Mouse (Mus musculus): ENCODE measurements around the gene Zfp846. TPM values are rescaled to one million over a fixed set of nuclear protein-coding genes. Genes with fewer than 3 reads are reported as not detected.

Gene Zfp846
- polyA plus RNA-seq (2014; fragmentation: Illumina TruSeq; extraction: RNeasy Lipid Tissue Mini Kit (QIAGEN cat#74804); ENCODE audit: low read depth, low replicate concordance): 7.8 TPM

GRCm38 (mm10) chr9:20581175-20581634 is at the start of gene Zfp846:
Gene Zfp846 (plus strand): TSS chr9:20581291.

GRCm38 (mm10) chr9:20642101-20642895 is 61.2 kb downstream of the Zfp846 start, which contains the start of gene Ubl5:
Gene Ubl5 (plus strand): TSS chr9:20642878.

GRCm38 (mm10) chr9:20644360-20645081 is 63.4 kb downstream of the Zfp846 start, which contains the start of gene Fbxl12:
Gene Fbxl12 (minus strand): TSS chr9:20644767.

GRCm38 (mm10) chr9:20651602-20652259 is 70.6 kb downstream of the Zfp846 start, which contains the start of gene Pin1:
Gene Pin1 (plus strand): TSS chr9:20652095.

Other genes starting within 250 kb of the Zfp846 start
- not detected for gene Olfr18, start 245.2 kb upstream of the Zfp846 start, polyA plus RNA-seq (2014; fragmentation: Illumina TruSeq; extraction: RNeasy Lipid Tissue Mini Kit (QIAGEN cat#74804); ENCODE audit: low read depth, low replicate concordance)
- 16.7 TPM for gene Zfp560, start 196.1 kb upstream of the Zfp846 start, polyA plus RNA-seq (2014; fragmentation: Illumina TruSeq; extraction: RNeasy Lipid Tissue Mini Kit (QIAGEN cat#74804); ENCODE audit: low read depth, low replicate concordance)
- 10.2 TPM for gene Zfp26, start 121.1 kb upstream of the Zfp846 start, polyA plus RNA-seq (2014; fragmentation: Illumina TruSeq; extraction: RNeasy Lipid Tissue Mini Kit (QIAGEN cat#74804); ENCODE audit: low read depth, low replicate concordance)
- gene Zfp426, start 88.5 kb upstream of the Zfp846 start, polyA plus RNA-seq (2014; fragmentation: Illumina TruSeq; extraction: RNeasy Lipid Tissue Mini Kit (QIAGEN cat#74804); ENCODE audit: low read depth, low replicate concordance): 20.6 TPM
- gene Zfp266, start 59.9 kb upstream of the Zfp846 start, polyA plus RNA-seq (2014; fragmentation: Illumina TruSeq; extraction: RNeasy Lipid Tissue Mini Kit (QIAGEN cat#74804); ENCODE audit: low read depth, low replicate concordance): 18.5 TPM
- gene Ubl5, start 61.6 kb downstream of the Zfp846 start, polyA plus RNA-seq (2014; fragmentation: Illumina TruSeq; extraction: RNeasy Lipid Tissue Mini Kit (QIAGEN cat#74804); ENCODE audit: low read depth, low replicate concordance): 53.6 TPM
- gene Fbxl12, start 63.5 kb downstream of the Zfp846 start, polyA plus RNA-seq (2014; fragmentation: Illumina TruSeq; extraction: RNeasy Lipid Tissue Mini Kit (QIAGEN cat#74804); ENCODE audit: low read depth, low replicate concordance): 2.0 TPM
- 0.50 TPM for gene Pin1, start 70.8 kb downstream of the Zfp846 start, polyA plus RNA-seq (2014; fragmentation: Illumina TruSeq; extraction: RNeasy Lipid Tissue Mini Kit (QIAGEN cat#74804); ENCODE audit: low read depth, low replicate concordance)
- gene Olfm2, start 165.1 kb downstream of the Zfp846 start, polyA plus RNA-seq (2014; fragmentation: Illumina TruSeq; extraction: RNeasy Lipid Tissue Mini Kit (QIAGEN cat#74804); ENCODE audit: low read depth, low replicate concordance): not detected
- gene Col5a3, start 233.8 kb downstream of the Zfp846 start, polyA plus RNA-seq (2014; fragmentation: Illumina TruSeq; extraction: RNeasy Lipid Tissue Mini Kit (QIAGEN cat#74804); ENCODE audit: low read depth, low replicate concordance): 0.19 TPM
- gene Rdh8, start 237.2 kb downstream of the Zfp846 start, polyA plus RNA-seq (2014; fragmentation: Illumina TruSeq; extraction: RNeasy Lipid Tissue Mini Kit (QIAGEN cat#74804); ENCODE audit: low read depth, low replicate concordance): not detected

All from liver, adult 10 weeks (tissue).